Mouse (Mus musculus): Measurements from ENCODE around the gene Gclm.

DNA sequence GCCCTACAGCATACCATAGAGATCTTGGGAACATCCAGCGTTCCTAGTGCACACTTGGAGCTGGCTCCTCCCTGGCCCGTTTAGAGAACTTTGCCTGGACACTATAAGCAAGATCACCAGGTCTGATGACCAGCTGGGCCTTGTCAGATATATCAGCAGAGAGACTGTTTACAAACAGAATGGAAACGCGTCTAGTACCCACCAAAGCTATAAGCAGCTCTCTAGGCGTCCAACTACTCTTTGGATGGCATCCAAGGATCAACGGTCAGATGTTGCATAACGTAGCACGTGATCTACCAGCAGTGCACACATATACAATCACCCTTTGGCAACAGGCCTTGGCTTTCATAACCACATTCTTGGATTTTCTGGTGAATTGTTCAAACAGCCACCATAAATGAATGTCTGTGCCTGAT is 46.4 kb upstream of the Gclm start:
- TF ChIP-seq CTCF (IDR thresholded peaks at IDR 0.05; ENCODE audit: low read depth, low read length), result no peak
- TF ChIP-seq POLR2A (IDR thresholded peaks at IDR 0.05; ENCODE audit: insufficient read depth, low read length), result no peak
- no peak for TF ChIP-seq EP300 (IDR thresholded peaks at IDR 0.05; ENCODE audit: insufficient read depth, low read depth, low read length)
